Comparison of ENCODE assay signal across 25 mouse cellular contexts in the genomic region with DNA sequence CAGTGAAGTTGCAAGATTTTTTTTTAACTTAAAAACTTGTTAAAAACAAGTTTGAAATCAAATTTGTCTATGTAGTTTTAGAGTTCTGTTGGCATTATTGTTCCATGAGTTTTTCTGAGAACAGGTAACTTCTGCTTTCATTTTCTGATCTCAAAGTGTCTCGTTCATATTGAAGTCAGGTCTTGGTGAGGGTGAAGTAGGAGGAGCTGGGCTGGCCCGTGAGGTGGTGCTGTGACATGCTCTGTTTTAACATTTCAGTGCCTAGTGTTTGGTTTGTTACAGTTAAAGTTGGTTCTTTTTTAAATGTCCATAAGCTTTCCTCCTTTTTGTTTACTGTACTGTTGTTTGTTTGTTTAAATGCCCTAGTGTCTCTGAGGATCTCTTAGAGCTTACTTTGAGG. TPM values are rescaled to one million over a fixed set of nuclear protein-coding genes. Genes with fewer than 3 reads are reported as not detected.
DNase-seq lines count a peak whose midpoint lies in the region; ATAC-seq and TF ChIP-seq lines count a peak whose summit lies in the region.
"Had no signal": no experiment of that assay in that cellular context is flagged by ENCODE, and none has a peak within 500 bp of the region (broad histone marks: within the 10 kb centered on the region; RNA-seq: fewer than 3 reads in every experiment).

No protein-coding gene starts in this region.

- no peak overlapping the region for H3K4me3 ChIP-seq in liver, postnatal 0 days (ENCODE audit: low read depth, low read length)
- no peak overlapping the region for H3K4me3 ChIP-seq in liver, embryonic 11.5 days (ENCODE audit: low read depth, low read length)
- H3K4me3 ChIP-seq: erythroblast, embryonic 14.5 days; forebrain, embryonic 13.5 days; left cerebral cortex, adult 2 months; limb, embryonic 12.5 days; liver, embryonic 13.5 days; midbrain, embryonic 13.5 days; neural tube, embryonic 15.5 days had no signal

- H3K9me3 ChIP-seq in liver, postnatal 0 days (ENCODE audit: low read length), result no peaks in the 10 kb centered on the region
- H3K9me3 ChIP-seq in liver, embryonic 11.5 days (ENCODE audit: control insufficient read depth, low read length), result no peaks in the 10 kb centered on the region
- H3K9me3 ChIP-seq: forebrain, embryonic 13.5 days; limb, embryonic 12.5 days; liver, embryonic 13.5 days; midbrain, embryonic 13.5 days; neural tube, embryonic 15.5 days had no signal

- 0 out of 2 replicates have a peak overlapping the region, but pooled peaks have one; percentile 1 for H3K27ac ChIP-seq in liver, postnatal 0 days (ENCODE audit: low read depth)
- no peak overlapping the region for H3K27ac ChIP-seq in liver, embryonic 11.5 days (ENCODE audit: low read depth, low read length)
- H3K27ac ChIP-seq: forebrain, embryonic 13.5 days; hindbrain, postnatal 0 days; left cerebral cortex, adult 2 months; limb, embryonic 12.5 days; macrophage; midbrain, embryonic 13.5 days; neural tube, embryonic 15.5 days had no signal

- no peak for DNase-seq in liver, postnatal 0 days
- DNase-seq in liver, embryonic 11.5 days (ENCODE audit: low spot score), result no peak
- DNase-seq in A20 (ENCODE audit: low read depth, low spot score), result peak; percentile 85
- peak; percentile 79 for DNase-seq in induced T-regulatory cell, adult 2 months (ENCODE audit: low read depth)
- no peak for DNase-seq in urinary bladder, postnatal 25 days (ENCODE audit: low spot score)
- no peak for DNase-seq in layer of hippocampus, adult 9-11 months
- DNase-seq in adrenal gland, postnatal 36 days, result no peak
- DNase-seq: cerebellum, adult 2 months; cerebellum, postnatal 14 days; gastrocnemius, postnatal 14 days; kidney, adult 9 months; kidney, postnatal 14 days; liver, embryonic 13.5 days; right cerebral cortex, adult 18-20 months had no signal

- H3K27me3 ChIP-seq in liver, postnatal 0 days (ENCODE audit: insufficient read depth, low read length), result no peaks in the 10 kb centered on the region
- no peaks in the 10 kb centered on the region for H3K27me3 ChIP-seq in liver, embryonic 11.5 days (replicated peaks; ENCODE audit: control insufficient read depth, insufficient read depth, low read length)
- H3K27me3 ChIP-seq: forebrain, embryonic 13.5 days; limb, embryonic 12.5 days; liver, embryonic 13.5 days; midbrain, embryonic 13.5 days; neural tube, embryonic 15.5 days; Patski had no signal

- H3K4me2 ChIP-seq in liver, postnatal 0 days (ENCODE audit: low read depth, low read length), result no peak overlapping the region
- H3K4me2 ChIP-seq in liver, embryonic 11.5 days, result no peak overlapping the region
- H3K4me2 ChIP-seq: forebrain, embryonic 13.5 days; limb, embryonic 12.5 days; liver, embryonic 13.5 days; midbrain, embryonic 13.5 days; neural tube, embryonic 15.5 days had no signal

- H3K36me3 ChIP-seq in liver, postnatal 0 days (replicated peaks; ENCODE audit: insufficient read depth, low read length), result no peaks in the 10 kb centered on the region
- H3K36me3 ChIP-seq in liver, embryonic 11.5 days (ENCODE audit: control insufficient read depth, insufficient read depth, low read length), result no peaks in the 10 kb centered on the region
- H3K36me3 ChIP-seq: midbrain, embryonic 13.5 days; neural tube, embryonic 15.5 days had no signal

- no peak overlapping the region for H3K9ac ChIP-seq in liver, postnatal 0 days (replicated peaks)
- no peak overlapping the region for H3K9ac ChIP-seq in liver, embryonic 11.5 days (ENCODE audit: low read depth, low read length)
- H3K9ac ChIP-seq: forebrain, embryonic 13.5 days; limb, embryonic 12.5 days; liver, embryonic 13.5 days; midbrain, embryonic 13.5 days; neural tube, embryonic 15.5 days had no signal

- no peak for TF ChIP-seq CTCF in liver, postnatal 0 days (IDR thresholded peaks at IDR 0.05; ENCODE audit: low read depth)

- no peak for ATAC-seq in liver, postnatal 0 days
- ATAC-seq in liver, embryonic 11.5 days (replicated peaks; ENCODE audit: low FRiP score), result no peak
- peak; percentile 79 for ATAC-seq in CD4-positive, CD25-positive, alpha-beta regulatory T cell, adult 4 months
- ATAC-seq: forebrain, embryonic 13.5 days; hindbrain, postnatal 0 days; intestine, postnatal 0 days; midbrain, embryonic 13.5 days; Patski had no signal

- H3K4me1 ChIP-seq in liver, postnatal 0 days (ENCODE audit: insufficient read depth), result peaks cover 48% of the 10 kb centered on the region
- peaks cover 29% of the 10 kb centered on the region for H3K4me1 ChIP-seq in liver, embryonic 11.5 days (replicated peaks; ENCODE audit: control insufficient read depth, insufficient read depth, low read length)
- H3K4me1 ChIP-seq: forebrain, embryonic 13.5 days; neural tube, embryonic 15.5 days had no signal

- WGBS in liver, postnatal 0 days (ENCODE audit: insufficient replicate concordance), result 39% methylated on average over 2 of the region's 2 CpGs
- 86% methylated on average over 2 of the region's 2 CpGs for WGBS in liver, embryonic 11.5 days

- TF ChIP-seq EP300 in liver, postnatal 0 days (IDR thresholded peaks at IDR 0.05; ENCODE audit: low read depth), result no peak

RNA-seq across cellular contexts. Expression of a gene that starts 15.0 kb away (rescaled TPM):
- 4.6 and 5.1 TPM in 2 replicates for polyA plus RNA-seq in liver, postnatal 0 days (2015; fragmentation: Nextera tagmentation; extraction: Ambion mirVana)
- 8.5 and 10.6 TPM in 2 replicates for polyA plus RNA-seq in liver, embryonic 11.5 days (2014; fragmentation: Nextera tagmentation; extraction: Ambion mirVana)
- 10 to 100 TPM in 1 of 2 experiments, 1 to 10 TPM in 1; 7.7 to 10.2 TPM for polyA plus RNA-seq in CD4-positive, CD25-positive, alpha-beta regulatory T cell, adult 4 months (2017; shearing (Covaris generic))
- total RNA-seq in adrenal gland, postnatal 36 days (2021), result 10 to 100 TPM; 31.6 to 33.6 TPM

Comparison
In these comparisons a context has a peak if more than half of its experiments do, and no peak if none do; other contexts are left out.
1. DNase-seq: peak in A20 (single experiment) and induced T-regulatory cell, adult 2 months (single experiment); none in liver, postnatal 0 days (single experiment), liver, embryonic 11.5 days (single experiment), urinary bladder, postnatal 25 days (single experiment), layer of hippocampus, adult 9-11 months (single experiment) and adrenal gland, postnatal 36 days (0 of 2).